Mouse (Mus musculus) embryonic facial prominence, embryonic 13.5 days (tissue): ENCODE data around the gene Klf13. TPM values are rescaled to one million over a fixed set of nuclear protein-coding genes. Genes with fewer than 3 reads are reported as not detected.

Experiments used
- ATAC-seq: fragments of 200-750 bp; cut with Nextera tagmentation; 2 replicates; pipeline ENCODE4 v1.8.0; 2017; ENCODE audit warnings: low read depth; ENCODE audit not compliant: insufficient number of reproducible peaks, insufficient read depth, low FRiP score, low TSS enrichment
- H3K27ac ChIP-seq: fragments of 300-500 bp; sonication (generic); 2 replicates; pipeline ENCODE4 v1.5.1; 2015; ENCODE audit warnings: moderate library complexity, mild to moderate bottlenecking, inconsistent platforms
- H3K27me3 ChIP-seq: fragments of 300-500 bp; sonication (generic); 2 replicates; pipeline ENCODE4 v1.6.1; 2015; ENCODE audit warnings: mild to moderate bottlenecking, inconsistent platforms
- H3K36me3 ChIP-seq: fragments of 300-500 bp; sonication (generic); 2 replicates; pipeline ENCODE4 v1.6.1; 2015; ENCODE audit warnings: mild to moderate bottlenecking, inconsistent platforms
- H3K4me1 ChIP-seq: fragments of 300-500 bp; sonication (generic); 2 replicates; pipeline ENCODE4 v1.6.1; 2015; ENCODE audit warnings: inconsistent platforms
- H3K4me2 ChIP-seq: fragments of 300-500 bp; sonication (generic); 2 replicates; pipeline ENCODE4 v1.6.1; 2015; ENCODE audit warnings: moderate library complexity, mild to moderate bottlenecking, inconsistent platforms
- H3K4me3 ChIP-seq: fragments of 300-500 bp; sonication (generic); 2 replicates; pipeline ENCODE4 v1.5.1; 2015; ENCODE audit warnings: mild to moderate bottlenecking, inconsistent platforms
- H3K9ac ChIP-seq: fragments of 300-500 bp; sonication (generic); 2 replicates; pipeline ENCODE4 v1.6.1; 2015; ENCODE audit warnings: mild to moderate bottlenecking, inconsistent platforms
- H3K9me3 ChIP-seq: fragments of 300-500 bp; sonication (generic); 2 replicates; pipeline ENCODE4 v1.6.1; 2016; ENCODE audit warnings: inconsistent platforms
- WGBS: fragments of 180-500 bp; shearing (Covaris S2); methylation state at CpG from one replicate; pipeline ENCODE4 v1.1.7; 2015; ENCODE audit warnings: mixed read lengths; 5-methylcytosine and 5-hydroxymethylcytosine counted together
- polyA plus RNA-seq: library from polyadenylated mRNA; unstranded; fragments of >200 nt; fragmentation: Nextera tagmentation; extraction: Ambion mirVana; gene quantifications from 2 replicates; pipeline ENCODE4 v1.2.1, GENCODE M21; 2015

The Klf13 gene
- 22.7 and 23.0 TPM in 2 replicates for polyA plus RNA-seq

DNA sequence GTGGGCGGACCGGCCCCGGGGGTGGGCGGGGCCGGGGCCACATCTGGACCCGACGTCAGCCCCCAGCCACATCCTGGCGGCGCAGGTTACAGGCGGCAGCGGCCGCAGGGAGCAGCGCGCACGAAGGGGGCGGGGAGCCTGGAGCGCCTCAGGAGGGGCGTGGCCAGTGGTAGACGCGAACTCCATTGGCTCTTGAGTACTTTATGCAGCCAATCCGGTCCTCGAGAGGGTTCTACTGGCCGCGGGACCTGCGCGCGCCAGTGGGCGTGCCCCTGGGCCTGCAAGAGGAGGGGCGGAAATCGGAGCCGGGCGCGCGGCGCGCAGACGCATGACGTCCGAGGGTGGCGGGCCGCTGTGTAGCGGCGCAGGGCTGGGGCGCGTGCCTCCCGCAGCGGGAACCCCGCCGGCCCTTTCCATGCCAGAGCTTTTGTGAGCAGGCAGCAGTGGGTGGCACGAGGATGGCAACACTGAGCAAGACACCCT lies at the start of gene Klf13:
TSS of gene Klf13 (minus strand) at position 2 of the 483 bp plus-strand sequence.
- ATAC-seq, result peak; percentile 92
- H3K27me3 ChIP-seq, result no peaks in the 10 kb centered on the region; the same call in 1 of the 2 replicates
- peak within 1 kb of the TSS; percentile 88 for H3K9ac ChIP-seq
- WGBS, result 2% methylated on average over 46 of the region's 50 CpGs
- peaks cover 20% of the 10 kb centered on the region for H3K4me1 ChIP-seq
- peak within 1 kb of the TSS; percentile 84 for H3K4me2 ChIP-seq
- H3K9me3 ChIP-seq, result no peaks in the 10 kb centered on the region
- H3K36me3 ChIP-seq, result no peaks in the 10 kb centered on the region
- peak within 1 kb of the TSS; percentile 97 for H3K27ac ChIP-seq
- peak within 1 kb of the TSS; percentile 76 for H3K4me3 ChIP-seq

DNA sequence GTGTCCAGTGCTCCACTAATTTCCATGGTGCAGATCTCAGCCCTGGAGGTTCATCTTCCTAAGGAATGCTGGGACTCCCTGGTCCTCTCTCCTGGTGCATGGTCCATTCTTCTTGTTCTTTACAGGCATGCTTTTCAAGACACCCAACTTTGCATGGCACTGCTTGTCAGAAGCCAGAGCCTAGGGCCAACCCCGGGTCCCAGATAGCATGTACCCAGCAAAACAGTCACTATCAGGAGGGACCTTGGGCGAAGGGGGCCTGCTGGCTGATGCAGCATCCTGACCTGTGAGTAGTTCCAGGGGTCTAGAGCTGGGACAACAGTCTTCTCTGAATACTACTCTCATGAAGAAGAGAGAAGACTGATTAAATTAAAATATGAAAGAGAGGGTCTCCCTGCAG lies 49.7 kb upstream of the Klf13 start:
- Histone ChIP-seq H3K4me2 (no peak overlapping the region), H3K27me3 (no peaks in the 10 kb centered on the region), H3K9me3 (no peaks in the 10 kb centered on the region), H3K4me1 (peaks cover 14% of the 10 kb centered on the region), H3K9ac (no peak overlapping the region), H3K36me3 (no peaks in the 10 kb centered on the region), H3K27ac (no peak overlapping the region), H3K4me3 (no peak overlapping the region)
- ATAC-seq, result no peak
- 93% methylated on average over 2 of the region's 2 CpGs for WGBS

DNA sequence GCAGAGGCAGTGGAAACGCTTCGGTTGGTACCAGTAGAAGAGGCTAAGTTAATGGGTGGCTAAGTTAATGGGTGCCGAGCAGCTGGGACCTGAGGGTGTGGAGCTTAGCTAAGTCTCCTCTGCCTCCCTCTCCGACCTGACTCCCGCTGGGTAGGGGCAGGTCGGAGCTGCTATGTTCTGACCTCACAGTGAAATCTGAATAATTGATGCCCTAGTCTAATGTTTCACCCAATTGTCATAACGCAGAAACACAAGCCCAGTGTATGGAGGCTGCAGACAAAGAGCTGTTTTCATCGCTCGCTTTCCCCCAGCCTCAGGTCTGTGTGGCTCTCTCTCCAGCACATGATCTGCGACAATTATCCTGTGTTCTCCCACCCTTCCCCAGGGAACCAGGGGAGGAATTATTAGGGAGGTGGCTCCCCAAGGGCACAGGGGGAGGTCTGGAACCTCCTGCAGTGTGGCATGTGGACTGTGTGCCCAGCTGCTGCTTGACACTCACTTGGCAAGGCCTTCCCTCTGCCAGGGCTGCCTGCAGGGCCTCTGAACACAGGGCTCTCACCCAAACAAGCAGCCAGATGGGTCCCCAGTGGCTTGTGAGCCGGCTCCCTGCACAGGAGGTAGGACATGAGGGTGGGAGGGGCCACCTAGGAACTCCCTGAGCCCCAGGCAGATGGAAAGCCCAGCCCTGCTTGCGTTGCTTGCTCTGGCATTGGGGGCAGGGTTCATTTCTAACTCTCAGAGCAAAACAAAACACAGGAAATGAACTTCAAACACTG lies 47.9 kb upstream of the Klf13 start:
- Histone ChIP-seq H3K4me1 (peaks cover 14% of the 10 kb centered on the region), H3K27ac (peak overlapping the region; percentile 74), H3K9ac (peak overlapping the region; percentile 57), H3K4me2 (peak overlapping the region; percentile 39), H3K4me3 (no peak overlapping the region), H3K36me3 (no peaks in the 10 kb centered on the region), H3K9me3 (no peaks in the 10 kb centered on the region), H3K27me3 (no peaks in the 10 kb centered on the region)
- peak; percentile 72 for ATAC-seq
- whole genome bisulfite sequencing, result 14% methylated on average over 12 of the region's 12 CpGs

DNA sequence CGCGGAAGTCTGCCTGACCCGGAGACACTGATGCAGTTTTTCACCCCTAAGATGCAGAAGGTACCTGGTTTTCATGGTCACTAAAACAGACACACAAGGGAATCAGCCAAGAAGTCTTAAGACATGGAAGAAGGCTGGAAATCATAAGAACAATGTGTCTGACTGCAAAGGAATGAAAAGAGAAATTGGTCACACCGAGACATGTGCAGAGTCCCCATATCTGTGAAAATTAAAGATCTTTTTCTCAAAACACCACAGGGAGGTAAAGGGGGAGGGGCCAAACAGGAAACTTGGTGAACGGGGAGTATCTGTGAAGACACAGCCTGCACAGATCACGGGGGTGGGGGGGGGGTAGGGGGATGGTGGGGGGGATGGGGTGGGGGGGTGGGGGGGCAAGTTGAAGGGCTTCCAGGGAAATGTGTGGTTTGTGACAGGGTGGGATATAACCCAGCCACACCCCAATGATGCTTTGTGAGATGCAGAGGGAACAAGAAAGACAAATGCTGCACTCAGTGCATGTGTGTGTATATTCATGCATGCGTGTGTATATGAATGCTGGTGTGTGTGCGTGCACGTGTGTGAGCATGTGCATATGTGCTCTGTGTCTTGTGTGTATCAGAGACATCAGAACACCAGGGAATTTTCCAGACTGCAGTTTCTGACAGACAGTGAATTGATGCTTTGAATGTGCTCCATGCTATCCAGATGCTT lies 47.1 kb upstream of the Klf13 start:
- ATAC-seq, result no peak
- WGBS, result 65% methylated on average over 9 of the region's 9 CpGs
- H3K4me3 ChIP-seq, result no peak overlapping the region
- peaks cover 14% of the 10 kb centered on the region for H3K4me1 ChIP-seq
- peak overlapping the region; percentile 39; the same call in 1 of the 2 replicates for H3K4me2 ChIP-seq
- H3K27ac ChIP-seq, result peak overlapping the region; percentile 74
- no peak overlapping the region for H3K9ac ChIP-seq
- no peaks in the 10 kb centered on the region for H3K27me3 ChIP-seq
- H3K9me3 ChIP-seq, result no peaks in the 10 kb centered on the region
- no peaks in the 10 kb centered on the region for H3K36me3 ChIP-seq

DNA sequence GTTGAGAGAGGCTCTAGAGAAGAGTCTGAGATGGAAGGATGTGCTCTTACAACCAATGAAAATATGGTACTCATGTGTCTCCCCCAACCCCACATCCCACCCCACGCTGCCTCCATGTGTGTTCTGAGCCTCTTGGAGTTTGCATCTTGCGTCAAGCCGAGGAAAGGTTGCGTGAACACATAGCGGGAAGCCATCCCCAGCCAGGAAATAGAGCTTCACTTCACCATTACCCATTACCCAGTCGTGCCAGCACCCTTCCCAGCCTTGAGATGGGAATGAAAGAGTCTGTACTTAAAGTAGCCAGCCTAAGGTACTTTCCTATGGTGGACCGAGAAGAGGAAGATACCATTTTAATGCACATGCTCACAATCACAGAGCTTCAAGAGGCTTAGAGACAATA lies 46.6 kb upstream of the Klf13 start:
- WGBS, result 83% methylated on average over 7 of the region's 7 CpGs

DNA sequence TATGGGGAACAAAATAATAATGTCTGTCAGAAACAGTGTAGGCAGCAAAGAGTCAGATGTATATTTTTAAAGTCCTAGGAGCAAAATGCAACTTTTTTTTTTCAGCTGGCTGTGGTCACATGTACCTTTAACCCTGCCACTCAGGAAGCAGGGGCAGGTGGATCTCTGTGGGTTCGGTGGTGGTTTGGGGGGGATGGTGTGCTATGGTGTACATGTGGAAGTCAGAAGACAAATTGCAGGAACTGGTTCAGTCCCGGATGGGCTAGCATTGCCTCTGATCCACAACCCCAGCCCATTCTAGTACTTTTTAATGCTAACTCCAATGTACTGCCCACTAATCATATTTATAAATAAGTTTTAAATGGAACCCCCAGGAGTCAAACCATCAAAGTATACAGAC lies 45.6 kb upstream of the Klf13 start:
- no peak overlapping the region for H3K27ac ChIP-seq
- no peak overlapping the region for H3K4me3 ChIP-seq
- no peak overlapping the region for H3K9ac ChIP-seq
- H3K9me3 ChIP-seq, result no peaks in the 10 kb centered on the region
- 79% methylated on average over 2 of the region's 2 CpGs for WGBS
- ATAC-seq, result no peak
- peaks cover 14% of the 10 kb centered on the region for H3K4me1 ChIP-seq
- H3K4me2 ChIP-seq, result no peak overlapping the region
- no peaks in the 10 kb centered on the region for H3K27me3 ChIP-seq
- no peaks in the 10 kb centered on the region for H3K36me3 ChIP-seq

More for the DNA sequence above, 46.6 kb upstream of the Klf13 start:
- no peak overlapping the region for H3K27ac ChIP-seq
- H3K4me1 ChIP-seq, result peaks cover 14% of the 10 kb centered on the region
- H3K4me3 ChIP-seq, result no peak overlapping the region
- no peaks in the 10 kb centered on the region for H3K27me3 ChIP-seq
- no peaks in the 10 kb centered on the region for H3K36me3 ChIP-seq
- no peak overlapping the region for H3K4me2 ChIP-seq
- no peak for ATAC-seq
- H3K9me3 ChIP-seq, result no peaks in the 10 kb centered on the region
- H3K9ac ChIP-seq, result no peak overlapping the region

DNA sequence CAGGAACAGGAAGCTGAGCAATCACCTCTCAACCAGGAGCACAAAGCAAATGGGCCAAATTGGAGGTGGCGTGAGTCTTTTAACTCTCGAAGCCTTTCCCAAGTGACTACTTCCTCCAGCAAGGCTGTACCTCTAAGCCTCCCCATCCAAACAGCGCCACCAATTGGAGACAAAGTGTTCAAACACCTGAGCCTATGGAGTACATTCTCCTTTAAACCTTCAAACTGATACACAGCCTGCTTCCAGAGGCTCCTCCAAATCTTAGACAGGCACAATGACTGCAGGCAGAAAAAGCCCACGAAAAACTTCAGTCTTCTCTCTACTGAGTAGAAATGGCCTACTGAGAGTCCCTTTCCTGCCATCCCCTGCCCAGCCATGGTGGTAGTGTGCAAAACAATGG lies 38.9 kb upstream of the Klf13 start:
- no peak overlapping the region for H3K4me2 ChIP-seq
- no peak overlapping the region for H3K27ac ChIP-seq
- WGBS, result 89% methylated on average over 4 of the region's 4 CpGs
- no peaks in the 10 kb centered on the region for H3K9me3 ChIP-seq
- H3K36me3 ChIP-seq, result no peaks in the 10 kb centered on the region
- H3K9ac ChIP-seq, result no peak overlapping the region
- no peaks in the 10 kb centered on the region for H3K27me3 ChIP-seq
- H3K4me3 ChIP-seq, result no peak overlapping the region
- no peaks in the 10 kb centered on the region for H3K4me1 ChIP-seq
- no peak for ATAC-seq

DNA sequence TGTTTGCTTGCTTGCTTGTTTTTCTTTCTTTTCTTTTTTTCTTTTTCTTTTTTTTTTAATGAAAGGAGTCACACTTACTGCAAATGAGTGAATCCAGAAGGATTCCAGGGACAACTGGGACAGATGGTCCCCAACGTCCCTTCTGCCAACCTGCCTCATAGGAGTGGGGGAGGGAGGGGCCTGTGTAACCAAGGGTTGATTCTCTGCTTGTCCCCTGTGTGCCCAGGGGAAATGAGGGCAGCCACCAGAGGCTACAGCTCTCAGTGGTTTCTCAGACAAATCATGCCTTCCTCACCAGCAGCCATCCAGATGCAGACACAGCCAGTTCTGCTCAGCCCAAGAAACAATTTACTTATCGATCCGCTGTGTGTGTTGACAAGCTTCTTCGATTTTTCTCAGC lies 32.3 kb upstream of the Klf13 start:
- Histone ChIP-seq H3K4me1 (peaks cover under 1% of the 10 kb centered on the region; the same call in 1 of the 2 replicates), H3K9ac (no peak overlapping the region), H3K27me3 (no peaks in the 10 kb centered on the region), H3K9me3 (no peaks in the 10 kb centered on the region), H3K36me3 (no peaks in the 10 kb centered on the region), H3K4me2 (no peak overlapping the region), H3K27ac (no peak overlapping the region), H3K4me3 (no peak overlapping the region)
- WGBS, result 61% methylated on average over 4 of the region's 4 CpGs
- no peak for ATAC-seq

DNA sequence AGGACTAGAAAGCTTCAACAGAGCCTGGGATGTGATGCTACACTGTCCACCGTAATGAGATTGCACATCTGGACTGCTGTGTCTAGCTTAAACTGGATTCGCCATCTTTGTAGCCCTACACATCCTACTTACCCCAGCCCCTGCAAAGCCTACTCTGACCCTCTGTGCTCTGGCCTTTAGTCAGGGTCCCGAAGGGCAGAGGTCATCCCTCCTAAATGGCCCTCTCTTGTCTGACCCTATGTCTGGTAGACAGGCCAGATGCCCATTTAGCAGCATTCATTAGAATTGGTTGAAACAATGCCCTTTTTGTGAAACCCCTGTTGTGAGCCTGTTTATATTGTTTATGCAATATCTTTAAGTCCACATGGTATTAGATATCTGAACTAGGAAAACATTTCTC lies 31.2 kb upstream of the Klf13 start:
- Histone ChIP-seq H3K4me1 (peaks cover 11% of the 10 kb centered on the region), H3K4me2 (no peak overlapping the region), H3K4me3 (no peak overlapping the region), H3K9ac (no peak overlapping the region), H3K36me3 (no peaks in the 10 kb centered on the region), H3K27ac (no peak overlapping the region), H3K9me3 (no peaks in the 10 kb centered on the region), H3K27me3 (no peaks in the 10 kb centered on the region)
- 35% methylated on average over 3 of the region's 3 CpGs for WGBS
- no peak for ATAC-seq

DNA sequence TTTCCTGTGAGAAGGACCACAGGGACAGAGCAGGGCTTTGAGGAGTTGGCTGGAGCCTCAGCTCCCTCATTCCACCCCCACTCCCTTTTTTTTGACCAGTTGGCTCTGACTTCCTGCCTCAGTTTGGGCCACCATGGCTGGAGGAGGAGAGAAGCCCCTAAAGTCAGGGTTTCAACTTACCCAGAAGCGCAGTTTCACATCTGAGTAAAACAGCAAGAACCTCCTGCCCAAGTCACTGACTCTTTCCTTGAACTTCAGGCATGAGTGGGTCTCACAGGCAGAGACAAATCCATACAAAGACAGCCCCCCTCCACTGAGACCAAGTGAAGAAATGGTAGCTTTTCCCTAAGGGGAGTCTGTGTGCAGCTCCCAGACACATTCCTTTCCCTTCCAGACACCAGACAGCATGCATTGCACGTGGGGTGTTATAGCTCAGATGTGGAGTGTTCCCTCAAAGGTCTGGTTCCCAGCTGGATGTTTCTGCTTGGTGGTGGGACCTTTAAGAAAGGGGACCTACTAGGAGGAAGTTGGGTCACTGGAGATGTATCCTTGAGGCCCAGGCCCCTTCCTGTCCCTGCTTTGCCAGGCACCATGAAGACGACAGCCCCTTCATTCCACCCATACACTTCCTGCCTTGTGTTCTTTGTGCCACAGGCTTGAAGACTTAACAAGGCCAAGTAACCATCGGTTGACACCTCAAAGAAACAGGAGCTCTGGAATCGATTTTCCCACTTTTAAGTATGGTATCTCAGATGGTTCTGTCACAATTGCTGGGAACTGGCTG lies 27.1 kb upstream of the Klf13 start:
- no peak overlapping the region for H3K4me3 ChIP-seq
- H3K9me3 ChIP-seq, result no peaks in the 10 kb centered on the region
- H3K4me2 ChIP-seq, result no peak overlapping the region
- no peak for ATAC-seq
- peak overlapping the region; percentile 76 for H3K27ac ChIP-seq
- H3K4me1 ChIP-seq, result peaks cover 13% of the 10 kb centered on the region
- no peaks in the 10 kb centered on the region for H3K27me3 ChIP-seq
- WGBS, result 64% methylated on average over 5 of the region's 5 CpGs
- no peaks in the 10 kb centered on the region for H3K36me3 ChIP-seq
- H3K9ac ChIP-seq, result no peak overlapping the region

DNA sequence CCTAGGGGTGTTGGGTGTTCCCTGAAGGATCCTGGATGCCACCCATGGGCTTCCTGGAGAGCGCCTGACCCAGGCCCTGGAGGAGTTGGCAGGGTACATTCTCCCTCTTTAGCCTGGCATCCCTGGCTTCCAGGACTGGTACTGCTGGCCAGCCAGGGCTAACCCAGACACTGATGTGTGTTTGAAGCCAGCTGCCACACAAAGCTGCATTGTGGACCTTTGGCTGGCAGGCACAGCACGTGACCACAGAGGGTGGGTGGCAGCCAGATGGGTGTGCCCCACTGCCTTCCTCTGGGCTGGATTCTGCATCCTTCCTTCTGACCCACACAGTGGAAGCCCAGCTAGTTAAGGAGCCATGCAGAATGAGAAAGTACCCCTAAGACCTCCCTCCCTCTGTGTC lies 26.4 kb upstream of the Klf13 start:
- WGBS, result 64% methylated on average over 2 of the region's 2 CpGs
- Histone ChIP-seq H3K9ac (no peak overlapping the region), H3K27me3 (no peaks in the 10 kb centered on the region), H3K9me3 (no peaks in the 10 kb centered on the region), H3K27ac (peak overlapping the region; percentile 76), H3K4me1 (peaks cover 13% of the 10 kb centered on the region), H3K36me3 (no peaks in the 10 kb centered on the region), H3K4me2 (no peak overlapping the region), H3K4me3 (no peak overlapping the region)
- ATAC-seq, result peak; percentile 76
